Mouse (Mus musculus) adrenal gland, postnatal 10 days (tissue): Measurements from ENCODE around the gene Klf4. TPM values are rescaled to one million over a fixed set of nuclear protein-coding genes. Genes with fewer than 3 reads are reported as not detected.

ENCODE experiments used
- DNase-seq: peaks from one replicate; pipeline ENCODE4 v3.0.0; 2021; ENCODE audit warnings: mixed read lengths
- long read RNA-seq, 2 experiments: library from polyadenylated mRNA; stranded (forward); transcript quantifications; one replicate each; pipeline ENCODE4 v2.0.0; 2021
- total RNA-seq, 2 experiments: library from RNA; stranded (reverse); gene quantifications; 2 replicates each; pipeline ENCODE4 v1.2.3; 2021

The Klf4 gene
- total RNA-seq: 10 to 100 TPM; 15.3 to 46.4 TPM
- long read RNA-seq, experiment 1, transcript Klf4-201 (5 exons, 3,029 nt): major isoform, 18 of 54 reads
- long read RNA-seq, experiment 1, partial matches to known transcripts: 23 of 54 reads
- long read RNA-seq, experiment 1, other reads (novel, unspliced or antisense): 13 of 54 reads
- long read RNA-seq, experiment 2, transcript Klf4-201 (5 exons, 3,029 nt): major isoform, 12 of 19 reads
- long read RNA-seq, experiment 2, partial matches to known transcripts: 1 of 19 reads
- long read RNA-seq, experiment 2, other reads (novel, unspliced or antisense): 6 of 19 reads

DNA sequence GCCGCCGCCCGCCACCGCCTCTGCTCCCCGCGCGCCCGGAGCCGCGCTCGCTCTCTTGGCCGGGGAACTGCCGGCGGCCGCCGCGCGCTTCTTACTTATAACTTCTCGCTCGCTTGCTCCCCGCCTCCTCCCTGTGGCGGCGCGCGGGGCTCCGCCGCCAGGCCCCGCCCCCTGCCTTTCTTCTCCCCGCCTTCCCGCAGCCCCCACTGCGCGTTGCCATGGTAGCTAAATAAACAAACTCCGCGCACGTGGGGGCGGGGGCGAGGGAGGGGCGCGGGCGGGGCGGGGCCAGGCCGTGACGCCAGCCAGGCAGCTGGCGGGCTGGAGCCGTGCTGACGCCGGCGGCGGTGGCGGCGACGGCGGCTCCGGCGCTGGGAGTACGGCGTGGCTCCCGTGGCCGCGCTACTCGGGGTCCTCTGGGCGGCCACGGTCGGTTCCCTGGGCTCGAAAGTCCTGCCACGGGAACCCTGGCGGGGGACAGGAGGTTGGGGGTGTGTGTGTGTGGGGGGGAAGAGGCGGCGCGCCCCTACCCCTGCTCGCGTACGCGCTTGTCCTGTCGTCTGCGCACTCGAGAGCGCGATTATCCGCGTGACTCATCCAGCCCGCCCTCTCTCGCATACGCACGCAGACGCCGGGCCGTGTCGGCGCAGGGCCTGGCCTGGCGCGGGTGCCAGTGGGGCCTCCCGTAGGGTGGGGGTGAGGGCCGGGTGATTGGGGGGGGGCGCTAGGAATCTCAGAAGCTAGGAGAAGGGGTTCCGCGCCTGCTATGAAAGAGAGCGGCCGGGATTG is at the start of gene Klf4:
TSS of gene Klf4 (minus strand) at position 60 of the 789 bp plus-strand sequence.
- peak; percentile 97 for DNase-seq

DNA sequence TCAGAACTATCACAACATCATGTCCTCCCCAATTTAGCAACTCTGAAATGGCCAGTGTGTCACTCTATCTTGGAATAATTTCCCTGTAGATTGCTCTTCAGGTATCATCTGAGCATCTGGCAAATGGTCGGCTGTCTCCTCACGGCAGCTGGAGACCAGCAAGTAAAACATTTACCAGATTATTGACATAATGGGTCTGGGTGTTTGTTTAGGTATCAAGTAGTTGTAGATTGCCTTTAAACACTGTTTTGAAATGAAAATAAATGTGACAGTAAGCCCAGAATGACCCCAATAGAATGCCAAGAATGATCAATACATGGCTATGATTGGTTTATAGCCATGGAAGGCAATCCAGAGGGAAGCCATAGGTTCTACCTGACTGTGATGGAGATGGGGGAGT is 39.2 kb upstream of the Klf4 start:
- no peak for DNase-seq

DNA sequence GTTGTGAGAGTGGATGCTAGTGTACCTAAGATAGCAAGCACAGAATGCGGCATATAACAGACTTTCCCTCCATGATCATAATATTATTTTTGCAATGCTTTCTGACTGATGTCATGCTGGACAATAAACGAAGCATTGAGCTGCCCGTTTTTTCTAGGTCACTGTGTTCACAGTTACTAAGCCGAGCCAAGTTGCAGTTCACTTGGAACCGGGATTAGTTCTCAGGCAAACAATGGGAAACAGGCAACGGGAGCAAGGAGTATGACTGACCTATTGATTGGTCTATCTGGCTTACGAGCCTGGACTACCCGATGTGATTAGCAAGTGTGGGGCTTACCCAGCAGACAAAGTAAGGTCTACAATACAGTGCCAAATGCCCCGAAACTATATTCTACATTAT is 35.7 kb upstream of the Klf4 start:
- peak; percentile 10 for DNase-seq

DNA sequence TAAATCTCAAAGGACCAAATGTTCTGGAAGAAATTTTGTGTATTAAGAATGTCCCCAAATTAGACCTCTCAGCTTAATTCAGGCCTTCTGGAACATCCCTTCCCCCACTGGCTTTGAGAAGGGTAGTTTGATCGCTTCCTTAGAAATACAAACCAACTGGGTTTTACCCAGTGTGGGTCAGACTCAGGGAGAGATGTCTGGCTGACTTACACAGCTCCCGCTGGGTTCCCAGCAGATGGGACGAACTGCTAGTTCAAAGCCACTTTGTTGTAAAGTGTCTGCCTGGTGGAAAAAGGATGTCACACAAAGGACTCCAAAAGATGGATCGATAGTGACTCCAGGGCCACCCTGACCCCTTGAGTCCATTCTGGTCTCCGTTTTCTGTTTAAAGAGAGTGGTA is 35.3 kb upstream of the Klf4 start:
- no peak for DNase-seq

DNA sequence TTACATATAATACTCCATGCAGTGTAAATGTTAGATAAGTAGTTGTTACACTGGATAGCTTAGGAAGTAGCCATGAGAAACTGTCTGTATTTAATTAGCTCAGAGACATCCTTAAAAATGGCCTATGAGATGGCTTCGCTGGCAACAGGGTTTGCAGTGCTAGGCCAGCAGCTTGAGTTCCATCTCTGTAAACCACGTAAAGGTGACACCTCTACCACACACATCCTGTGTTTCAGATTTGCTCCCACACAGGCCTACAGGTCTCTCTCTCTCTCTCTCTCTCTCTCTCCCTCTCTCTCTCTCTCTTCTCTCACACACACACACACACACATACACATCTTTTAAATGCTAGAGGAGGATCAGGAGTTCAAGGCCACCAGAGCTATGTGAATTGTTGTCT is 32.1 kb upstream of the Klf4 start:
- no peak for DNase-seq

DNA sequence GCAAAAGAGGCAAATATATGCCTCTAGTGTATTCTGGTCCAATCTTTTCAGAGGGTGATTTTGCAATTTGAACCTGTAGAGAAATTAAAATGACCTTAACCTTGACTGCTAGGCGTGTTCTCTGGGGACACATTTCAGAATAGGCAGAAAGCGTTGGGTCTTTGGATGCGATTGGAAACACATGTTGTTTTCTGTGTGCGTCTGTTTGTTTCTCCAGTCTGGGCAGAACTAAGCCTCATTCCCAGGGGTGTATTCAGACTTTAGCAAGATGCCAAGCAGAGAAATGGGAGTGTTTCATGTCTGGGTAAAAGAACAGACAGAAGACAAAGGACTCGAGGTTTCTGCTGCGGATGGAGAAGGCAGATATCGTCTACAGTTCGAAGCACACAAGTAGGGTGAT is 30.8 kb upstream of the Klf4 start:
- DNase-seq: peak; percentile 41

DNA sequence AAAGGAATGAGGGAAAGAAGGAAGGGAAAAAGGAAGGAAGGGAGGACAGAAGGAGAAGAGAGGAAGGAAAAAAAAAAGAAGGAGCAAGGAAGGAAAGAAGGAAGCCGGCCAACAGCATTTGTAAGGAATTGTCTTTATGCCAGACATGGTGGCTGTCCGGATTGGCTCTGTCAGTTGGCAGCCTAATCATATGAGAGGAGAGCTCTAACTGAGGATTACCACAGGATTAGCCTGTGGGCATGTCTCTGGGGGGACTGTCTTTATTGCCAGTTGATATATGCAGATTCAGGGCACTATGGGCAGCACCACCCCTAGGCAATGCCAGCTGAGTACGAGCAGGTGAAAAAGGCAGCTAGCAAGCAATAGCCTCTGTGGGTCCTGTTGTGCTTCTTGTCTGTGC is 29.8 kb upstream of the Klf4 start:
- DNase-seq: peak; percentile 29

DNA sequence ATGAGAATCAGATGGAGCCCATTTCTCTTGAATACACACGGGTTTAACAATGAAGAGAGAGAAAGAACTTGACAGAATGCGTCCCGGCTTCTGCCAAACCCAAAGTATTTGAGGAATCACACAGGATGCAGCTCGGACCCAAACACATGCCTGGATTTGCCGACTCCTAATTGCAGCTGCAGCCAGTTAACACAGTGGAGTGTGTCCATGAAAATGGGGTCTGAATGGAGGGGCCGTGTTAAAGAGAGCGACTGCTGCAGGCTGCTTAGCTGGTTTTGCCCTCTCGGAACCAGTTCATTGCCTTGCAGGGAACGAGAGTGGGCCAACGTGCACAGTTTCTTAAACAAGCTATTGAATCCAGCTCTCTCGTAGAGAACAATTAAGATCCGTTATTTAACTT is 14.6 kb upstream of the Klf4 start:
- no peak for DNase-seq

DNA sequence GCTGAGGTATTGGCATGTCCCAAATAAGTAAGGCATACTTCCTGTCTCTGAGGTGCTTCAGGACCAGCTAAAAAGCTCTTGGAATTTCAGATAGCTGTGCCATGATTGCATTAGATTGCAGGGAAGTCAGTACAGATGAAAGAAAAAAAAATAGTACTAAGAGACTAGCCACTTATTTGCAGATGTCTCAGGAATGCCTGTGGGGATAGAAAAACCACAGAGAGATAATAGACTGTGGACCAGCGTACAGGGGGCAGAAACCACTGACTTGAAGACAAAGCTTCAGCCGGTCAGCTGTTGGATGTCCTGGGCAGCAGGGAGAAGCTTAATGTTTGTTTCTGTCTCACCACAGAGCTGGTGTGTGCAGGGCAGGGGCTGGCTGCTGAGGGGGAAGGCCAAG is 10.5 kb upstream of the Klf4 start:
- DNase-seq: no peak

DNA sequence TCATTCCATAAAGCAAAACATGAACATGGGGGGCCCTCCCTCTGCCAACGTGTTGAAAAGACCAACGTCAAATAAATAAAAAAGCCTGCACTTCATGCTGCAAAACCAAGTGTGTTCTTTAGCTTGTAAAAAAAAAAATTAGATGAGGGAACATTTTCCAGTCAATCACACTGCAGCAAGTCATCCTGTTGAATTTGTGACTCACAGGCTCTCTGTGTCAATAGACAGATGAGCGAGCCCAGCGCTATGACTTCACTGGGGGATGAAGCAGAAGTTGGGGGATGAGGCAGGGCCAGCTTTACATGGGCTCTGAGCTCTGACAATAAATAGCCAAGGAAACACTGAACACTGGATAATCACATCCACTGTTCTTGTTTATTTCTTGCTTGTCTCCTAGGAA is 9.4 kb upstream of the Klf4 start:
- DNase-seq: no peak

DNA sequence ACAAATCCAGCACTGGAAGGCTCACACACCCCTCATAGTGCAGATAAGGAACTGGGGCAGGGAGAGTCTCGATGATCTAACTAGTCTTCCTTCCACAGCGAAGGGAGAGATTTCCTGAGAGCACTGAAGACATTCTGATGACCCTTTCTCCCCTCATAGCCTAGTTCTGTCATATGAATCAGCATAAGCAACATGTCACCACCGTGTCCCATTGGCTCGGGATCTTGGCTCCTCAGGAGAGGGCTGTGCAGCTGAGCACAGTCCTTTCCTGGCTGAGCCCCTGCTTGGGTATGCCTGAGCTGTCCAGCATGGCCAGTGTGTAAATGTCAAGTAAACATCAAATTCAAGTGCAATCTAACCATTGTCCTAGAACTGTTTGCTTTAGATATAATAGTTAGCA is 9.0 kb upstream of the Klf4 start:
- no peak for DNase-seq

DNA sequence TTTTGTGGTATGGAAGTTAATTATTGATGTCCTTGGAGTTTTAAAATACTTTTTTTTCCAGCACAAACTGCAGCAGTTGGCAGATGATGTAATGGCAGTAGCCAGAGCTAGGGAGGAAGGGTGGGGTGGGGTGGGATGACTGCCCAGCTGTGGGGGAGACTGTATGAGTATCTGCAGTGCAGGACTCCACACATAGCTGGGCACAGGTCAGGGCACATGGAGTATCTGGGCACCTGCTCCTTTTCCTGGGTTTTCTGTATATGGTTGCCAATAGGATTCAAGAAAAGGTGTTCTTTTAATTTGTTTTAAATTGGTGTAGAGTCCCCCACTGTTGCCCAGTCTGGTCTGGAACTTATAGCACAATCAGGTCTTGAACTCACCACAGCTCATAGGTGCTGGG is 2.7 kb upstream of the Klf4 start:
- DNase-seq: no peak

DNA sequence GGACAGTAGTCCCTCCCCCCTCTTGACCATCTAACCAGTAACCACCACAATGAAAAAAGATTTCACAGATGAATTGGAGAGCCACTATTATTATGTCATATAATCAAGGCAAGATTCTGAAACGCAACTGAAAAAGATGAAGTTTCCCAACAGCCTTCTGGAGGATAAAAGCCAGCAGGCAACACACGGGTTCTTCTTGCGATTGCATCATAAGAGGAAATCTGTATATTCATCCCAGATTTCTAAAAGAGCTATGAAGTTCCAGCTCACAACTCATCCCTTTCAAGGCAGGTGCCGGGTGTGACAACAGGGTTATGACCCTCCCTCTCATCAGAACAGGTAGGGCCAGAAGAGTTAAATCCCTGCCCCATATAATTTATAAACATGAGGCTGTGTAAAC is 2.2 kb upstream of the Klf4 start:
- DNase-seq: no peak

DNA sequence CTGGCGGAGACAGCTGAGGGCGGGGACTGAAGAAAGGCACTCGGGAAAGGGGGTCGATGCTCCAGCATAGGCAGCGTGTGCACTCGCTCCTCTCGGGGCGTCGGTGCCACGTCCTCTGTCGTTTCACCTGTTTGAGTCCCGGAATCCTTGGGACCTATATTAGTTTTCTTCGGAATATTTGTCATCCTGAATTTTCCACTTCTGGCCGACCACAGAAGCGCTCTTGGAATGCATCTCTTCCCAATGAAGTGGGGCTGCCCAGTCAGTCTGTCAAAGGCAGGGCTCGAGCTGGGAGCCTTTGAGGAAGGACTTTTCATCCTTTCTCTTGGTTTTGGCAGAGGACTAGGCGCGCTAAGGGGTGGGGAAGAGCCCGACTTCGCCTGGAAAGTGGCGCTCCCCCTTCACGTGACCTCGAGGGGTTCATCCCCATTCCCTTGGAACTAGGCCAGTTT is 1.6 kb upstream of the Klf4 start:
- DNase-seq: peak; percentile 33

DNA sequence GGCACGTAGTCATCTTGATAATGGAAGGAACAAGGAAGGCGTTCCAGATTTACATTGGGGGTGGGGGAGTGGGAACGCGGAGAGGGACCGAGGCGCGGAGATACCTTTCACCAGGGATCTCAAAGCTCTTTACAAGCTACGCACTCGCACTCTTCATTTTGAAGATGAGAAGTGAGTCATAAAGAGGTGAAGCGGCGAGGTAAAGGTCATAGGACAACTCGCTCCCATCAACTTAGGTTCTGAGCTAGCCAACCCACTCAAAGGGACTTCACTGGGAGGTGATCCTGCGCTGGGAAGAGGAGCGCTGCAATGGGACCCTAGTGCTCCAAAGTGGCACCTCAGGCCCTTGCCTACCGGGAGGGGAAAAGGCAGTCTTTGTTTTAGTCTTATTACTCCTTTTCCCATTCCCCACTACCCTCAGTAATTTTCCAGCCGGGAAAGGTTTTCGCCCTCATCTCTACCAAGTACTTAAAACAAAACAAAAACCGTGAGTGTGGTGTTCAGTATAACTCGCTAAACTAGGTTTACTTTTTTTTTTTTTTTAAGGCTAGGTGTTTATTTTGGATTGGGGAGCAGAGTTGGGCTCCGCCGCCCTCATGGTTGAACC is 1.0 kb upstream of the Klf4 start:
- DNase-seq: no peak

DNA sequence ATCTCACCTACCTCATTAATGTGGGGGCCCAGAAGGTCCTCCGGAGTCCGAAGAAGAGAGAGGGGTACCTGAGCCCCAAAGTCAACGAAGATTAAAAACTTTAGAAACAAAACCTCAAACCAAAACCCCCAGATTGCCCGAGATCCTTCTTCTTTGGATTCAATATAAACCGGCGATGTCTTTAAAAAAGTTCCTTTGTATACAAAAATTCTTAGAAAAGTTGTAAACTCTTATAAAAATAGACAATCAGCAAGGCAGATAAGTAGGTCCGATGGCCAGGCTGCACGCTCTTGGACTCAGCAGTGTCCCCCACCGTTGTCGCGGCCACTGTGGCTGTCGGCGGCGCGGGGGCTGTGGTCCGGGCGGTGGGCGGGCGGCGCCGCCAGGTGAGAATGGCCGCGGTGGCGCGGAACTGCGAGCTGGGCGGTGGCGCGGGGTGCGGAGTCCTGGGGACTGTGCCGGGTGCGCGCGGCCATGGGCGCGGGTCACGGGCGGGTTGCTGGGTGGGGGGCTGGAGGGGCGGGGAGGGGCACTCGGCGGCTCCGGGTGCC is 335 bp downstream of the Klf4 start:
- DNase-seq: no peak

DNA sequence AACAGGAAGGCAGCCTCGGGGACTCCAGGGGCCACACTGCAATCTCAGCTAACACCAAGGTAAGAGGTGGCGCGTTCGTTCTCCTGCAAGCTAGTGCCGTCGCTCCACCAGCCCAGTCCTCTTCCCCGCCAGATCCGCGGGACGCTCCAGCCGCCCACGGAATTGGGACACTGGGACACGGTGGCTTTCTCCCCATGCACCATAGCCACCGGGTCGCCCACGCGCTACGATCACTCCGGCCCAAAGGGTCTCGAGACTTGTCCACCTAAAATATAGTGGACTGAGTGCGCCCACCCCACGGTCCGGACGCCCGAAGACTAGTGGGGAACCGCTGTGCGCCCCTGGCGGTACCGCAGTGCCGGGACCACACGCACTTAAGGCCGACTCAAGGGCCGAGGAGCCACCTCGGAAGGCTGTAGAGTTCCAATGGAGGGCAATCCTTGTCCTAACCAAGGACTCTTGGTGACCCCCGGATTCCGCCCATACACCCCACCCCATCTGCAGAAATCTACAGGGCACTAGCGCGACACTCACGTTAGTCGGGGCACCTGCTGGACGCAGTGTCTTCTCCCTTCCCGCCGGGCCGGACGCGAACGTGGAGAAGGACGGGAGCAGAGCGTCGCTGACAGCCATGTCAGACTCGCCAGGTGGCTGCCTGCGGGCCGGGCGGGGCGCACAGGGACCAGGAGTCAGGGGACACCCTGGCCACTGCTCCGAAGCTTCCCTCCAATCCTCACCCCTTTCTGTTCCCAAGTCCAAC is 990 bp downstream of the Klf4 start:
- peak; percentile 58 for DNase-seq

DNA sequence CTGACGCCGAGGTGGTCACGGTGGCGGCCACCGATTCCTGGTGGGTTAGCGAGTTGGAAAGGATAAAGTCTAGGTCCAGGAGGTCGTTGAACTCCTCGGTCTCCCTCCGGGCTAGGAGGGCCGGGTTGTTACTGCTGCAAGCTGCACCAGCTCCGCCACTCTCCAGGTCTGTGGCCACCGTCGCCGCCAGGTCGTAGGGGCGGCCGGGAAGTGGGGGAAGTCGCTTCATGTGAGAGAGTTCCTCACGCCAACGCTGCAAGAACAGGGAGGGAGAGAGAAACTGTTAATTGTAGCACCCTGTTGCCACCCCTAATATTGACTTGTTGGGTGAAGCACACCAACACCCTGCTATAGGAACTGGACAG is 1.6 kb downstream of the Klf4 start:
- peak; percentile 34 for DNase-seq

DNA sequence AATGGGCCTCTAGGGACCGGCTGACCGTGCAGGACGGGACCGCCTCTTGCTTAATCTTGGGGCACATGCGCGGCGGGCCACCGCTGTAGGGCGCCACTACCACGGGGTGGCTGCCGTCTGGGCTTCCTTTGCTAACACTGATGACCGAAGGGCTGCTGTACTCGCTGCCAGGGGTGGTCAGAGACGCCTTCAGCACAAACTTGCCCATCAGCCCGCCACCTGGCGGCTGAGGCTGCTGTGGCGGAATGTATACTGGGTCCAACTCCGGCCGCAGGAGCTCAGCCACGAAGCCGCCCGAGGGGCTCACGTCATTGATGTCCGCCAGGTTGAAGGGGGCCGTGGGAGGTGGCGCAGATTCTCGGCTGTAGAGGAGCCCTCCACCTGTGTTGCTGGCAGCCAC is 2.0 kb downstream of the Klf4 start:
- peak; percentile 82 for DNase-seq

DNA sequence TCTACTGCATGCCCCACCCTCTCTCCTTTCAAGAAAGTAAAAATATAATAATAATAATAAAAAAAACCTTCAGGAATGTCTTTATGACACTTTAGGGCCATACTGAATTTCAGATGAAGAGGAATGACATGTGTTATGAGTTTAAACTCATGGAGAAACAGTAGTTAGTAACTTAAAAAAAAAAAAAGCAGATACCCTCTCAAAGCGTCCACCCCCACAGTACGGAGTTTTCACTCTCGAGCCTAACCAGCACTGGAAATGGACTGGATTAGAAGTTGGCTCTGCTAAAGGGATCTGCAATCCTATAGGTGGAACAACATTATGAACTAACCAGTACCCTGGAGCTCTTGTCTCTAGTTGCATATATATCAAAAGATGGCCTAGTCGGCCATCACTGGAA is 3.9 kb downstream of the Klf4 start:
- no peak for DNase-seq

DNA sequence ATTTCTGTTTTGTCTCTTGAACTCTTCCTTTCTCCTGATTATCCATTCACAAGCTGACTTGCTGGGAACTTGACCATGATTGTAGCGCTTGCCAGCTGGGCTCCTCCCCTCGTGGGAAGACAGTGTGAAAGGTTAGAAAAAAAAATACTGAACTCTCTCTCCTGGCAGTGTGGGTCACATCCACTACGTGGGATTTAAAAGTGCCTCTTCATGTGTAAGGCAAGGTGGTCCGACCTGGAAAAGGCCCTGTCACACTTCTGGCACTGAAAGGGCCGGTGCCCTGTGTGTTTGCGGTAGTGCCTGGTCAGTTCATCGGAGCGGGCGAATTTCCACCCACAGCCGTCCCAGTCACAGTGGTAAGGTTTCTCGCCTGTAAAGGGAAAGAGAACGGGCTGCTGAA is 4.3 kb downstream of the Klf4 start:
- no peak for DNase-seq
